Mouse (Mus musculus) cerebellum, postnatal 25 days (tissue): ENCODE measurements around the gene Pgap3.
"Not testable (repeated sequence)": the region's sequence is repeated elsewhere in the genome, so short reads cannot be mapped to it uniquely, and the experiment has no call there.

Source experiments
- DNase-seq, 2 experiments: peaks; one replicate each; pipeline ENCODE4 v3.0.0; 2021; ENCODE audit warnings: mixed read lengths in 2 of 2

Pgap3 gene

DNA sequence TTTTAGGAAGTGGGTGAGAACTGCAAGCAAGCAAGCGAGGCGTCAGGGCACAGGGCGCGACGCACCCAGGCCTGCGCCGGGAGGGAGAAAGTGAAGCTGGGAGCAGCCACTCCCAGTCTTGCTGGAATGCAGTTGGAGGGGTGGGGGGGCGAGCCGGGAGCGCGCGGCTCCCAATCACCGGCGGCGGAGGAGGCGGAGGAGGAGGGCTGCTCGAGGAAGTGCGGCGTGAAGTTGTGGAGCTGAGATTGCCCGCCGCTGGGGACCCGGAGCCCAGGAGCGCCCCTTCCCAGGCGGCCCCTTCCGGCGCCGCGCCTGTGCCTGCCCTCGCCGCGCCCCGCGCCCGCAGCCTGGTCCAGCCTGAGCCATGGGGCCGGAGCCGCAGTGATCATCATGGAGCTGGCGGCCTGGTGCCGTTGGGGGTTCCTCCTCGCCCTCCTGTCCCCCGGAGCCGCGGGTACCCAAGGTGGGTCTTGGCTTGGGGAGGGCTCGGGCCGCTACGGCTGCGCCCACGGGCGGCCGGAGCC is 12.0 kb upstream of the Pgap3 start, which contains the start of gene Erbb2:
Gene Erbb2, plus strand, starts transcription at position 198 of the 524 bp plus-strand sequence.
- DNase-seq, result peak in 1 of 2 experiments; percentile 53

DNA sequence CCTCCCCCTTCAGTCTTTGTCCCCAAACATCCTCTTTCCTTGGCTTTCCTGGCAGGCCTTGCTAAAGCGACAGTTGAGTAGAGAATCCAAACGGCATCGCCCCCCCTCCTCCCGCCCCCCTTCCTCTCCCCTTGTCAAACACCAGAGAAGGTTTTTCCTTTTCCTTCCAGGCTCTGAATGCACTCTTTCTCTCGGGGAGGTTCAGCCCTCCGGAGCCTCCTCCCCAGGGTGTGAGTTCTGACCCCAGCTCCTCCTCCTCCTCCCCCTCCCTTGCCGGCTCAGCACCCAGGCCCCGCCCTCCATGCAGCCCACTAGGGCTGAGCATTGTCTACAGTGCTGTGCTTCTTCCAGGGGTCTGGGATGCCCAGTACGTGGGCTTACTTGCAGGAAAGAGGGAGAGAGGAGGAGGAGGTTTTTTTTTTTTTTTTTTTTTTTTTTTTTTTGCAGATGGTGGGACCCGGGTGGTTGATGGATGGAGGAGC is 9.1 kb upstream of the Pgap3 start:
- no peak for DNase-seq

DNA sequence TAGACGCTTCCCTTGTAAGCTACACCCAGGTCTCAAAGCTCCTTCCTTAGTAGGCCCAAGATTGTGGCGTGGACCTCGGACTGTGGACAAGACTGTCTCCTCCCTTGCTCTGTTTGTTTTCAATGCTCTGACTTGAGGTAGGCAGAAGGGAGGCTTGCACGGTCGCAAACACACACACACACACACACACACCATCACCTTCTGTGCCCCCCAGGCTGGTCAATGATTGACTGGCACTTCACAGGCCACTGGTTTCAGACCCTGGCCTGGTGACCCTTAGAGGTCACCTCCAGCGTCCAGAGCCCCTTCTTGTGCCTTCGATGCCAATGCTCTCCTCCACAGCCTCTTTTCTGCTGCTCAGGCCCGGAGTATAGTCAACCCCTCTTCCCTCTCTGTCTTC is 8.6 kb upstream of the Pgap3 start:
- DNase-seq, result no peak

DNA sequence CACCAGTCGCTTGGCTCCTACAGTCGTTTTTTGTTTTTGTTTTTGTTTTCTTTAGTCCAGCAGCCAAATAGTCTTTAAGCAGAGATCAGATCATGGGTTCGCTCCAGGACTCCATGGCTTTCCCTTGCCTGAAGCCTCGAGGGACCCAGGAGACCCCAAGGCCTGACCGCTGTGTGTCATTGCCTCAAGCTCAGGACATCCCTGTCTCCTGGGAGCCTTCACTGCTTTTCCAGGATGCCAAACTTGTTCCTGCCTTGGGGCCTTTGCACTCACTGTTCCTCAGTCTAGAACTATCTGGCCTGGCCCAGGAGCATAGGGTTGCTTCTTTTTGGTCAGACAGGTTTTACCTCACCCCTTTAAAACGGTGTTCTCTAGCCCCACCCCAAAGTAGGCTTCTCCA is 6.3 kb upstream of the Pgap3 start:
- DNase-seq, result no peak

DNA sequence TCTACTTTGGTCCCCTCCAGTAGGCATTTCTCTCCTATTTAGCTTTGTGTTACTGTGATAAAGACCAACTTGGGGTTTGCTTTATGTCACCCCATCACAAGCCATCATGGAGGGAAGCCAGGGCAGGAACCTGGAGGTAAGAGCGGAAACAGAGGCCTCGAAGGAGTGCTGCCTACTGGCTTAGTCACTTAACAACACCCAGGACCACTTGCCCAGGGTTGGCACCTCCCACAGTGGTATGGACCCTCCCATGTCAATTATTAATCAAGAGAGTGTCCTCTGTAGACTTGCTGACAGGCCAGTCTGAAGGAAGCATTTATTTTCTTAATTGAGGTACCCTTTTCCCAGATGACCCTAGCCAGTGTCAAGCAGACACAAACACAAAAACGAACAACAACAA is 526 bp upstream of the Pgap3 start:
- DNase-seq, result no peak

DNA sequence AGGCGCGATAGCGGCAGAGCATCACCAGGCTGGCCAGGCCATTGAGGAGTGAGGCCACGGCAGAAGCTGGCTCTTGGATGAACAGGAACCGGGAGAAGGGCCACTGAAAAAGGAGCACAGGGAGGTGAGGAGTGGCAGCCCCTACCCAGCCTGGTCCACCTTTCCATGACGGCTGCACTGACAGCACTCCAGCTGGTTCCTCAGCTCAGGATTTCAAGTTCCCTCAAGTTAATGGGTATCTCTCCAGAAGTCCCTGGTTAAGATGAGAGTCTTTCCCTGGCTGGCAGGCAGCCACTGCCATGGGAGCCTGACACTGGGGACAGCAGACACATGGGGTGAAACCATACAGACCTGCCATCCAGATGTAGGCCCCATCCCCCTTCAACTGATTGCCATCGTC is 2.3 kb downstream of the Pgap3 start:
- DNase-seq, result no peak

DNA sequence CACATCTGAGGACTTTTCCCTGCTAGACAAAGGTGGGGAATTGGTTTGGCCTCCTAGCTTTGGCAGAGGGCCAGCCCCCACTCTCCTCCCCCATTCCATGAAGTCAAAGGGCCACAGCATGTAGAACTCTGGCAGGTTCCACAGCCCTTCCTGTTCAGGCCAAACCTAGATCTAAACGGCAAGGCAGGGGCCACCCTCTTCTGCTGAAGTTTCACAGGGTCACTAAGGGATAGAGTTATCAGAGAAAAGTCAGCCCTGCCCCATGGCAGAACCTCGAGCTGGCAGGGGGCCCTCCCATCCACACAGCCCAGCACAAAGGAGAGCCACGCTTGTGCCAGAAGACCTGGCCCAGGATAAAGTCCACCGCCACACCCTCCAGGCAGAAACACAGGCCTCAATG is 5.2 kb downstream of the Pgap3 start:
- DNase-seq, result no peak

DNA sequence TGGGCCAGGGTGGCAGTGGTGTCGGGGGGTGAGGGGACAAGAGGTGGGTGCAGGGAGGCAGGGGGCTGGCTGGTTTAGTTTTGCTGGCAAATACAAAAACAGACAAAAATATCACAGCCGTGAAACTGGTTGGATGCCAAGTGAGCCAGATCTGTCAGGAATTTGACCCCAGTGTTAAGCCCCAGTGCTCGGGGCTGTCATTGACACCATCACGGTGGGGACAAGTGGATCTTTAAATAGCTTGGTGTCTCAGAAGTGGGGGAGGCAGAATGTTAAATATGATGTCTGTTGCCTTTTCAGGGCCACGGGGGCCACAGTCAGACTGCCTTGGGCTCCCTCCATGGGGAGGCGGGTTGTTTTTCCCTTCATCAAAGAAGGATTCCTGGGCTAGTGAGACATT is 6.0 kb downstream of the Pgap3 start:
- no peak for DNase-seq

DNA sequence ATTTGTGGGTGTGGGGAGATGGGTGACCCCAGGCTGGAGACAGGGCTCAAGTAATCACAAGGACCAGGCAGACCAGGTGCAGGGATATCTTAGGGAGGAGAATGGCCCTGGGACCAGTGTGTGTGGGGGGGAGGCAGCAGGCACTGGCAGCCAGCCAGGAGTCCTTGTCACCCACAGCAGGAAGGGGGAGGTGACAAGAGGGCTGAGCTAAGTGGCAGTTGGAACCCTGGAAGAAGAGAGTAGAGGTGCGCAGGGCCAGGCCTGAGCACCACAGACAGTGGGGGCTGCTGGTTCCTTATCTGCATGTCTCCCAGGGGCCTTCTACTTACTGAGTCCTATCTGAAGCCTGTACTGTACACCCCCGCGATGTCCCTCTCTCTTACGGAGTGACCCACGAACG is 7.0 kb downstream of the Pgap3 start:
- no peak for DNase-seq

DNA sequence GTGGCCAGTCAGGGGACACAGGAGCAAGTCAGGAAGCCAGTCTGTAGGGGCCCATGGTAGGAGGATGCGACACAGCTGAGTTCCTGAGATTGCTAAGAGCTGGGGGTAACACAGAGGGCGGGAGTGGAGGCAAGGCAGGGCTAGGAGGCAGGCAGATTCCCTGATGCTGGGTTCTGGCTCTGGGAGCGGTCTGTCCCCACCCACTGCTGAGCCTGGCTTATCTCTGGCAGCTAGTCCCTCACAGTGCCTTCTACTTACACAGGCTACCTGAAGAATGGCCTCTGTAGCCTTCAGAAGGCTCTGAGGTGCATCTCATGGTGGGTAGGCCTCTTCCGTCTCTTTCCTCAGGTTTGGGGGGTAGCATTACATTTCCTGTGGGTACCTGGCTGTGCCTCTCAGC is 7.6 kb downstream of the Pgap3 start:
- no peak for DNase-seq

DNA sequence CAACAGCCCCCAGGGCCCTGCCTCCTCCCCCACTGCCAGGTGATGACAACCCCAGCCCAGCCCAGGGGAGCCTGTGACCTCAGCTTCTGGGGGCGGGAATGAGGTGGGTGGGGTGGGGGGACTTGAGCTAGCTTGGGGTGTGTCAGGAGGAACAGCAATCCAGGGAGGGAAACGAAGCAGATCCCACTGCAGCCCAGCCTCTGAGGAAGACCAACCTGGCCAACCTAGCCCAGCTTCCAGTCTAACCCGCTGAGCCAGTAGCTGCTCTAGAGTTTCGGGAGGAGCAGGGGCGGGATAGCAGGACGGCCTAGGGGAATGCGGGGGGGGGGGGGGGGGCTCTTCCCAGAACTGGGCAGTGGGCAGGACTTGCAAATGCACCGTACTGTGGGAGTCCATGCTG is 8.3 kb downstream of the Pgap3 start:
- no peak for DNase-seq

DNA sequence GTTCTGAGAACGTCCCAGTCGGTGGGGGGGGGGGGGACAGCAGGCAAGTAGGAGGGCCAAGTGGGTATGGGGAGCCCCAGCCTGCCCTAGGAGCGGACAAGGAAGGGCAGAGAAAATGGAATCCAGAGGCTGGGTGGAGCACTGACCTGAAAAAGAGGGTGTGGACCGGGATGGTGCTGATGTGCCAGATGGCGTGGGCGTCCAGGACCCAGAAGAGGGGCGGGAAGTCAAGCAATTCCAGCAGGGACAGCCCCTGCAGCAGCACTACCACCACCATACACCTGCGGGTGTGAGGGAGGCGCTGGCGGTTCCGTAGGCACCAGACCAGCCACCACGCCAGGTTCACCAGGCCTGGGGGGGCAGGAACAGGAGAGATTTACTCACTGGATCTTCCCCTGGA is 10.1 kb downstream of the Pgap3 start:
- no peak for DNase-seq

DNA sequence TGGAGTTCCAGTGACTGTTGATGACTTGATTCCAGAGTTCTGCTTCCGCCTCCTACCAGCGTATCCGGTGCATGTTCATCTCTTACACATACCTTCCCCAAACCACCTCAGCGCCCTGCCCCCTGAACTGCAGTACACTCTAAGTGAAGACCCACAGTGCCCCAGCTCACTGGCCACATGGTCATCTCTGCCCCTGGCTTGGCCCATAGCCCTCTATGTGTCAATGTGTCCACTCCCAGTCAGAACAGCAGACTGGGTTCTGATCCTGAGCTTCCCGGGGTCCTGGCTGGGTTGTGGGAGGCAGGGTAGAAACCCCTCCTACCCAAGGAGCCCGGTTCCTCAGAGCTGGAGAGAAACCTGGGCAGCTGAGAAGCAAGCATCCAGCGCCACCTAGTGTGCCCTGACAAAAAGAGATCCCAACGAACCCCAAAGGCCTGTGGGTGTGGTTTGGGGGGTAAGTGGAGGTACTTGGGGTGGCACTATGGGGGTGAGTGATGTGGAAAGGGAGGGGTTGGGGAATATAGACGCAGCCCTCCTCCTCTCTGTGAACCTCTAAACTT is 11.0 kb downstream of the Pgap3 start:
- peak; percentile 69 to 82 for DNase-seq

DNA sequence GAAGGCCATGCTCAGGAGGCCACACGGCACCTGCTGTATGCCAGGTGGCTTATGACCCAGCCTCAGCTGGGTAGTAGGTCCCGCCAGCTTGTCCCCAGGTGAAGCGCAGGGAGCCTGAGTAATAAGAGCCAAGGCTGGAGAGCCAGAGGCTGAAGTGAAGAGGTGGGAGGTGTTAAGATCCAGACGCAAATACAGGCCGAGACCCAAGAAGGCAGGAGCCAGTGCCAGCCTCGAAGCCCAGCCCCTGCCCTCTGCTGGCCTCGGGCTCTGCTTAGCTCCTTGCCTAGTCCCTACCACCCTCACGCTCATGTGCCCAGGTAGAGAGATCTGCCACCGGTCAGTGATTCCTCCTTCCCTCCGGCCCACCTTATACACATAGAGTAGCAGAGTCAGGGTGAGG is 12.0 kb downstream of the Pgap3 start:
- DNase-seq, result no peak

DNA sequence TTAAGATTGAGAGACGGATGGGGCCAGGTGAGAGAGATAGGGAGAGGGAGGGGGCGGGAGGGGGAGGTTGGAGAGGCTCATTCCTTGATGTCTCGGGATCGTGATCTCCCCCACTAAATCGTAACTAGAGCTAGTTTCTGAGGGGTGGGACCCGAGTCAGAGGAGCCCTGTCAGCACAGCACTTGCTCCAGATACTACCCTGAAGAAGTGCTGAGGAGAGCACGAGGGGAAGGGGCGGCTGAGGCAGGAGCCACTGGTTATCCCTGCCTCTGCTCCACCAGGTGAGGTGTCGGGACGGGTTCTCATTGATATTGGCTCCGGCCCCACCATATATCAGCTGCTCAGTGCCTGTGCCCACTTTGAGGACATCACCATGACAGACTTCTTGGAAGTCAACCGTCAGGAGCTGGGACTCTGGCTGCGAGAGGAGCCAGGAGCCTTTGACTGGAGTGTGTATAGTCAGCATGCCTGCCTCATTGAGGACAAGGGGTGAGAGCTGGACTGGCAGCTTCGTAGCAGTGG is 13.2 kb downstream of the Pgap3 start:
- no peak for DNase-seq

DNA sequence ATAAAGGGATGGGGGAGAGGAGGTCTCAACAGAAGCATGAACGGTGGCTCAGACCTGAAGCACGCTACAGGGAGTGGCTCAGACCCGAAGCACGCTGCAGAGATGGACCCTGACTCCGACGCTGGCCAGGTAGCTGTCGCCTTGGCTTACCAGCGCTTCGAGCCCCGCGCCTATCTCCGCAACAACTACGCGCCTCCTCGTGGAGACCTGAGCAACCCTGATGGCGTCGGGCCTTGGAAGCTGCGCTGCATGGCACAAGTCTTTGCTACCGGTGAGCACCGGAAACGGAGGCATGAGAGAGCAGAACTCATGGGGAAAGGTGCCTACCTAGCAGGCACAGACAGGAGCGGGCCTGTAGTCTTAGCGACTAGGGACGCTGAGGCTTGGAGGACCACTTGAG is 13.7 kb downstream of the Pgap3 start:
- no peak for DNase-seq

DNA sequence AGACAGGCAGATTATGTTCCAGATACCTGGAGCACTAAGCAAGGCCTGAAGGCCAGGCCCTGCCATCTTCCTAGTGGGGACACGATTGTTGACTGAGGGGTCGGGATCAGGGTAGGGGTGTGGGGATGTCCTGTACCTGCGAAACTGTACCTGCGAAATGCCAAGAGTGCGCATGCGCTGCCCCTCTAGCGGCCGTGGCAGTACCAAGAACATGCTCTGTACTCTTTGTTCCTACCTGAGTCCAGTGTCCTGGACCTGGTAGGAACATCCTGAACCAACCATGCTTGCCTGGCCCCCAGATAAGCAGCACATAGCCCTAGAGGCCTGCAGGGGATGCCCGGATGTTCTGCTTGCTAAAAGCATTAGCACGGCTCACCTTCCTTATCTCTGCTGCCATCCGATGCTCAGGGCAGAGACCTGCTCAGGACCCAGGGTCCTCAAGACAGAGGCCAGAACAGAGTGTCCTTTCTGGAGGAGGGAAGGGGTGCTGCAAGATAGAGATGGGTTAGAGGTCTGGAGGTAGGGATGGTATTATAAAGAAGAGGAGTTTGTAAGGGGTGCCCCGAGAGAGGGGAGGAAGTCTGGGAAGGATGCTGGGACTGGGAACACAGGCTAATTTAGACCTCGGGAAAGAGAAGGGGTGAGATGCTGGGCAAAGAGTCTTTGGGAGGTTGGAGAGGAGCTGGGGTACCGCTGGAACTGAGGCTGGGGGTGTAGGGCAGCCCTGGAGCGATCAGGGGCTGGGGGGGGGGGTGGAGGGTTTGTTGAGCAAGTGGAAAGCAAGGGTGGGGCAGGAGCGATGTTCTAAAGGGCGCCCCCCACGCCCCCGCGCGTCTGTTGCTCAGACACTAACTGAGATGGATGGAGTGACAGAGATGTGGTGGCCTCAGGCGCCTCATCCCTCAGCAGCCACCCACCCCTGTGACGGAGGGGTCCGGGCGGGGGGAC is 14.4 kb downstream of the Pgap3 start, which contains the start of gene Pnmt:
Gene Pnmt, plus strand, starts transcription at position 813 of the 948 bp plus-strand sequence.
- DNase-seq, result no peak

DNA sequence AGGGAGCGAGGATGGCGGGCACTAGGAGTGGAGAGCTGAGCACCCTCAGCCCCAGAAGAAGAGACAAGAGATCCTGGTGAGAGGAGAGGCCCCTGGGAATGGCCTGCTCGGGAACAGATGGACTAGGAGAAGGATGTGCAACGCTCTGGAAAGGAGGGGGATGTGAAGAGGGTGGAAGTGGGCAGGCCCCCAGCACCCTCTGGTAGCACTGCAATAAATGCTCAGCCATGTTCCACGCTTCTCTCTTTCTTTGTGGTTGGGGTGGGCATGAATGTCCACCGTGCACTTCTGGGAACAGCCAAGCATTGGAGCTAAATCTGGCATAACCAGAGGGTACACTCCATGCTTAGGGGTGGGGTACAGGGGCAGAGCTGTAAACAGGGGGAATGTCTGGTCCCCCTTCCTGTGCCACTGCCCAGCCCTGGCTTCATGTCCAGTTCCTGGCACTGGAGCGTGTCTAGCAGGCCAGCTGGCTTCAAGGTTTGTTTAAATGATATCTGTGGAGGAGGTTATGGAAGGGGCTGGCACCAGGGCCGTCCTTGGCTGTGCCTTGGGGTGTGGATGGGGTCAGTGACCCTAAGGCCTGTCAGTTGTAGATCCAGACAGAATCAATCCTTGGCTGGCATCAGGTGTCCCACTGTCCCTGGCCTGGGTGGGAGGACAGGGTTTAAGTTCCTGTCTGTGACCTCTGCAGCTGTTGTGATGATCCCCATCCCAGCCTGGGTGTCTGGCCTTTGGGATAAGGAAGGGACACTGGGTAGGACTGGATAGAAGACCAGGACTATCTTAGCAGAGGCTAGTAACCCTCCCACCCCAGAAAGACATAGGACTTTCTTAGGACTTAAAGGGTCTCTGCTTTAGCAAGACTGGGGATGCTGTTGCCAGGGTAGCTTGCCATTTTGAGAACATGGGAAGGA is 15.3 kb downstream of the Pgap3 start:
- DNase-seq, result peak; percentile 46 to 53

DNA sequence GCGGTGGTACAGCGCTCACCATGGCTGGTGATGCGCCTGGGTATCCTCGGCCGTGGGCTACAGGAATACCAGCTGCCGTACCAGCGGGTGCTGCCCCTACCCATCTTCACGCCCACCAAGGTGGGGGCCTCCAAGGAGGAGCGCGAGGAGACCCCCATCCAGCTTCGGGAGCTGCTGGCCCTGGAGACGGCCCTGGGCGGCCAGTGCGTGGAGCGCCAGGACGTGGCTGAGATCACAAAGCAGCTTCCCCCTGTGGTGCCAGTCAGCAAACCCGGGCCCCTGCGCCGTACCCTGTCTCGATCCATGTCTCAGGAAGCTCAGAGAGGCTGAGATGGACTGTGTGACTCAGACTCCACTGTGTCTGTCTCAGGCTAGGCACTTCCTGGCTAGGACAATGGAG is 16.1 kb downstream of the Pgap3 start:
- peak; percentile 40 to 59 for DNase-seq

DNA sequence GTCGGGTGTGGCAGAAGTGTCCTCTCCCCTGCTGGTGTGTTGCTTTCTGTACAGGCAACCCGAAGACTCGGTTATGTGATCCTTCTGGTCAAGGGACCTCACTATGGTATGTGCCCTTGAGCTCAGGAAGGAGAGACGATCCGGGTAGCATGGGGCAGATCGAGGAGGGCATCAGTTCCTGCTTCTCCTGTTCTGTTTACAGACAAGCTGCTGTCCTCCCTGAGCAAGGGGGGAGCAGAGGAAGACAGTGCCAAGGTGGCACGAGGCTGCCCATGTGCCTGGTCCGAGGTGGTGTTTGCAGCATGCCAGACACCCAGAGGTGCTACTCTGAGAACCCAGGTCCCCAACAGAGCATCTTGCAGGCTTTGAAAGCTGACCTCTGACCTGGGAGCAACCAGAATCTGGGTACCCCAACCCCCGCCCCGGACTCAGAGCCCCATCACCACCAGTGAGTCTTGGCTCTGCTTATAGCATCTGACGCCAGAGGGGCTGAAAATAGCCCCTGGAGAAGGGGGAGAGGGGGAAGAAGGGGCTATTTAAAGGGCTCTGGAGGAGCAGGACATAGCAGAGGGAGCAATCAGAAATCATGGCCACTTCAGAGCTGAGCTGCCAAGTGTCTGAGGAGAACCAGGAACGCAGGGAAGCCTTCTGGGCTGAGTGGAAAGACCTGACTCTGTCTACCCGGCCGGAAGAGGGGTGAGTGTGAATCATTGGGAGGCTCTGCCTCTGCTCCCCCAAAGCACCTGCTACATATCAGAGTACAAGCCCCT is 16.8 kb downstream of the Pgap3 start, which contains the start of gene Tcap:
Gene Tcap, plus strand, starts transcription at position 551 of the 770 bp plus-strand sequence.
- peak; percentile 56 to 68 for DNase-seq

DNA sequence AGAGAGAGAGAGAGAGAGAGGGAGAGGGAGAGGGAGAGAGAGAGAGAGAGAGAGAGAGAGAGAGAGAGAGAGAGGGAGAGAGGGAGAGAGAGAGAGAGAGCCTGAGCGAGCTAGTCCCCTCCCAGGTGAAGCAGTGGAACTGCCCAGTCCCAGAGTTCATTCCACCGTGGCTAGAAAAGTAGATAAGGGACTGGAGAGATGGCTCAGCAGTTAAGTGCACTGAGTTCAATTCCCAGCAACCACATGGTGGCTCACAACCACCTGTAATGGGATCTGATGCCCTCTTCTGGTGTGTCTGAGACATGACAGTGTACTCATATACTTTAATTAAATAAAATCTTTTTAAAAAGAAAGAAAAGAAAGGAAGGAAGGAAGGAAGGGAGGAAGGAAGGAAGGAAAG is 17.9 kb downstream of the Pgap3 start:
- not testable (repeated sequence) for DNase-seq

DNA sequence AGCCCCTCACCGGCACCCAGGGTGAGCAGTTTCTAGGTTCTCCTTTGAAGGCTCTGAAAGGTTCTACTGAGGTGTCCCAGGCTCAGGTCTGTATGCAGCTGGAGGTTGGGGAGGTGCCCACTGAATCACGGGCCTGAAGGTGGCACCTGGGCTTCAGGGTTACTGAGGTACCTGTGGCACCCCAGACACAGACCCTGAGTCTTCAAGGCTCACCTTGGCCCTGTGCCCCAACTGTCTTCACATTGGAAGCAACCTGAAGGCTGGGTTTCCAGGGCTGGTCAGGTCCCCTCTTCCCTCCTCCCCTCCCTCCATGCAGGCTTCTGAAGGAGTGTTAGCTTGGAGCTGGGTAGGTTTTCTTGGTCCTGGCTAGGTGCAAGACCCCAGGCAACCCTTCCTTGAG is 18.6 kb downstream of the Pgap3 start:
- peak in 1 of 2 experiments; percentile 35 for DNase-seq
